ENCODE assay signal across 20 mouse cellular contexts in the genomic region with DNA sequence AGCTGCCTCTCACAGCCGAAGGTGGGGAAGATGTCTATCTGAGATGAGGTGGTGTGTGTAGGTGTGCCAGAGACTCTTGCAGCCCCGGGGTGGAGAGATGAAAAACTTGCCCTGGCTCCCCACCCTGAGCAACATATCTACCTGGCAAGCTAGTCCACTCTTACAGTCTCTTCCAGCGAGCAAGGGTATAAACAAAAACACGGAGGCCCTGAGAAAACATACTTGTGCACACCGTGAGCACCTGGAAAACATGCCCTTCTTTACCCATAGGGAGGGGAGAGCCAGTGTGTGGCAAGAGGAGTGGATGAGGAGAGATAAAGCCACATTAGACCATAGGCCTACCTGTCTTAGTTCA. TPM values are rescaled to one million over a fixed set of nuclear protein-coding genes. Genes with fewer than 3 reads are reported as not detected.
DNase-seq lines count a peak whose midpoint lies in the region; ATAC-seq and TF ChIP-seq lines count a peak whose summit lies in the region.
"Had no signal": no experiment of that assay in that cellular context is flagged by ENCODE, and none has a peak within 500 bp of the region (broad histone marks: within the 10 kb centered on the region; RNA-seq: fewer than 3 reads in every experiment).

No protein-coding gene starts in this region.

- no peak overlapping the region for H3K4me3 ChIP-seq in heart, adult 2 months
- H3K4me3 ChIP-seq in limb, embryonic 12.5 days (replicated peaks) = no peak overlapping the region
- H3K4me3 ChIP-seq in limb, embryonic 10.5 days = no peak overlapping the region
- no peak overlapping the region; the same call in 1 of the 2 replicates for H3K4me3 ChIP-seq in stomach, postnatal 0 days (ENCODE audit: low read depth, low read length)
- H3K4me3 ChIP-seq: embryonic facial prominence, embryonic 10.5 days; forebrain, embryonic 13.5 days; heart, embryonic 10.5 days; hindbrain, embryonic 10.5 days had no signal

- H3K9ac ChIP-seq in heart, adult 2 months (ENCODE audit: low read depth, low read length) = no peak overlapping the region
- H3K9ac ChIP-seq in limb, embryonic 12.5 days (replicated peaks) = no peak overlapping the region
- no peak overlapping the region for H3K9ac ChIP-seq in stomach, postnatal 0 days (ENCODE audit: low read length)
- H3K9ac ChIP-seq: forebrain, embryonic 13.5 days had no signal

- TF ChIP-seq POLR2A in heart, adult 2 months (IDR thresholded peaks at IDR 0.05; ENCODE audit: insufficient read depth, low read depth, low read length) = no peak

- peak; percentile 83 for DNase-seq in heart, adult 11 months
- DNase-seq in heart, adult 2 months = no peak
- no peak for DNase-seq in limb, embryonic 10.5 days (ENCODE audit: low spot score)
- peak; percentile 23 for DNase-seq in thymus, postnatal 4 days
- DNase-seq in thymus, postnatal 14 days = no peak
- no peak for DNase-seq in stomach, postnatal 0 days (ENCODE audit: low spot score)
- no peak for DNase-seq in frontal cortex, postnatal 10 days (ENCODE audit: low spot score in 2 of 2)
- DNase-seq: adrenal gland, adult 2 months; adrenal gland, postnatal 25 days; cerebellum, adult 18-20 months; cerebellum, postnatal 10 days; gastrocnemius, postnatal 14 days; heart, postnatal 14 days had no signal

- H3K36me3 ChIP-seq in heart, adult 2 months (ENCODE audit: control insufficient read depth, insufficient read depth, low read length) = peaks cover 48% of the 10 kb centered on the region
- peaks cover 38% of the 10 kb centered on the region for H3K36me3 ChIP-seq in limb, embryonic 12.5 days
- H3K36me3 ChIP-seq in limb, embryonic 10.5 days = peaks cover 61% of the 10 kb centered on the region
- H3K36me3 ChIP-seq in stomach, postnatal 0 days (ENCODE audit: control insufficient read depth, insufficient read depth, low read length) = 0 out of 2 replicates have a peak, but pooled peaks cover 5% of the 10 kb centered on the region

- no peak overlapping the region for H3K27ac ChIP-seq in heart, adult 2 months
- H3K27ac ChIP-seq in limb, embryonic 12.5 days = 0 out of 2 replicates have a peak overlapping the region, but pooled peaks have one; percentile 23
- H3K27ac ChIP-seq in limb, embryonic 10.5 days = no peak overlapping the region
- H3K27ac ChIP-seq in stomach, postnatal 0 days (replicated peaks) = no peak overlapping the region
- H3K27ac ChIP-seq: embryonic facial prominence, embryonic 10.5 days; forebrain, embryonic 13.5 days; heart, embryonic 10.5 days; hindbrain, embryonic 10.5 days had no signal

- TF ChIP-seq EP300 in heart, adult 2 months (IDR thresholded peaks at IDR 0.05; ENCODE audit: insufficient read depth, low read depth, low read length) = no peak
- TF ChIP-seq EP300 in stomach, postnatal 0 days (optimal IDR thresholded peaks at IDR 0.05) = no peak

- peaks cover 10% of the 10 kb centered on the region; the same call in 1 of the 2 replicates for H3K79me2 ChIP-seq in heart, adult 2 months (replicated peaks; ENCODE audit: control insufficient read depth, insufficient read depth, low read length)

- no peak overlapping the region for H3K4me2 ChIP-seq in limb, embryonic 12.5 days
- H3K4me2 ChIP-seq in stomach, postnatal 0 days (replicated peaks; ENCODE audit: low read depth) = peak overlapping the region; percentile 26
- H3K4me2 ChIP-seq: forebrain, embryonic 13.5 days had no signal

- 87% methylated on average over 5 of the region's 5 CpGs for WGBS in heart, adult 2 months
- 88% methylated on average over 5 of the region's 5 CpGs for WGBS in limb, embryonic 12.5 days
- WGBS in limb, embryonic 10.5 days = 92% methylated on average over 5 of the region's 5 CpGs
- WGBS in stomach, postnatal 0 days = 52% methylated on average over 5 of the region's 5 CpGs

- intact Hi-C loops in heart, adult 2 months (cut with DNase I) = no loop called here

- TF ChIP-seq CTCF in heart, adult 2 months (IDR thresholded peaks at IDR 0.05) = no peak
- TF ChIP-seq CTCF in stomach, postnatal 0 days (IDR thresholded peaks at IDR 0.05; ENCODE audit: low read depth) = no peak

- H3K9me3 ChIP-seq in limb, embryonic 12.5 days = no peaks in the 10 kb centered on the region
- no peaks in the 10 kb centered on the region for H3K9me3 ChIP-seq in limb, embryonic 10.5 days (replicated peaks)
- no peaks in the 10 kb centered on the region for H3K9me3 ChIP-seq in stomach, postnatal 0 days (ENCODE audit: control insufficient read depth, low read length)
- H3K9me3 ChIP-seq: embryonic facial prominence, embryonic 10.5 days; forebrain, embryonic 13.5 days; heart, embryonic 10.5 days; hindbrain, embryonic 10.5 days had no signal

- no peak for ATAC-seq in limb, embryonic 12.5 days (ENCODE audit: insufficient number of reproducible peaks, insufficient read depth, low FRiP score, low TSS enrichment, low read depth)
- ATAC-seq in stomach, postnatal 0 days (ENCODE audit: low FRiP score, low TSS enrichment) = 0 out of 2 replicates have a peak, but pooled peaks have one; percentile 3
- ATAC-seq: forebrain, embryonic 13.5 days; hindbrain, embryonic 16.5 days had no signal

- peaks cover 31% of the 10 kb centered on the region for H3K4me1 ChIP-seq in heart, adult 2 months (ENCODE audit: control insufficient read depth, insufficient read depth, low read length)
- peaks cover 65% of the 10 kb centered on the region for H3K4me1 ChIP-seq in limb, embryonic 12.5 days (replicated peaks)
- peaks cover 58% of the 10 kb centered on the region for H3K4me1 ChIP-seq in limb, embryonic 10.5 days
- peaks cover 7% of the 10 kb centered on the region; the same call in 1 of the 2 replicates for H3K4me1 ChIP-seq in stomach, postnatal 0 days (replicated peaks; ENCODE audit: control insufficient read depth, insufficient read depth)

- no peaks in the 10 kb centered on the region for H3K27me3 ChIP-seq in heart, adult 2 months (ENCODE audit: control insufficient read depth, insufficient read depth, low read length)
- H3K27me3 ChIP-seq in limb, embryonic 12.5 days = no peaks in the 10 kb centered on the region
- H3K27me3 ChIP-seq in limb, embryonic 10.5 days (ENCODE audit: low read depth, poor library complexity, severe bottlenecking) = no peaks in the 10 kb centered on the region
- no peaks in the 10 kb centered on the region for H3K27me3 ChIP-seq in stomach, postnatal 0 days (ENCODE audit: control insufficient read depth, insufficient read depth, low read length)
- H3K27me3 ChIP-seq: forebrain, embryonic 13.5 days had no signal

RNA-seq across cellular contexts. Expression of a gene that starts 13.8 kb away (rescaled TPM):
- 10 to 100 TPM; 21.7 to 25.5 TPM for total RNA-seq in heart, adult 2 months (2021)
- polyA plus RNA-seq in heart, adult 2 months (2012; rRNA removed) = 17.2 and 19.5 TPM in 2 replicates
- polyA plus RNA-seq in limb, embryonic 12.5 days (2016; fragmentation: Nextera tagmentation; extraction: Ambion mirVana) = 19.0 and 26.5 TPM in 2 replicates
- 9.0 and 14.2 TPM in 2 replicates for polyA plus RNA-seq in limb, embryonic 10.5 days (2016; fragmentation: Nextera tagmentation; extraction: Ambion mirVana)
- polyA plus RNA-seq in stomach, postnatal 0 days (2015; fragmentation: Nextera tagmentation; extraction: Ambion mirVana) = 33.0 and 41.1 TPM in 2 replicates
- total RNA-seq: granulocyte monocyte progenitor cell, adult 5-6 weeks had no signal

Comparison
In these comparisons a context has a peak if more than half of its experiments do, and no peak if none do; other contexts are left out.
1. DNase-seq: peak in heart, adult 11 months (single experiment) and thymus, postnatal 4 days (single experiment); none in heart, adult 2 months (0 of 2), limb, embryonic 10.5 days (single experiment), thymus, postnatal 14 days (single experiment), stomach, postnatal 0 days (single experiment) and frontal cortex, postnatal 10 days (0 of 2).